Mouse (Mus musculus): ENCODE measurements around the gene Tsnax.

Gene Tsnax

DNA sequence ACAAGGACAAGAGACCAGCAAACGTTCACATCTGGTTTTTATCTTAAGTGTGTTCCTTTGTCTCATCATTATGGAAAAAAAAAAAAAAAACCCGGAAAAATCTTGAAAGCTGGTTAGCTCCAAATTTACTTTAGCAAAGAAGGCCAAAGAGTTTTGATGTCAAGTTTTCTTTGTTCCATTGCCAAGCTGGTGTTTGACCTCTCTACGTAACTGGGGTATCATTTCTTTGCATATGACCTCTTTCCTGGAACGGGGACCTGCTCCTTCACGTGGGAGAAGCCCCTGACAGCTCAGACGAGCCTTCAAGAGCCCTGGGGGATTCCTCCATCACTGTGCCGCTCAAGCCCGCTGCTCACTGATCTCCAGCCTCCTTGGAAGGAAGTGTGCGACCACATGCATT is 31.1 kb downstream of the Tsnax start:
- DNase-seq: no peak

GRCm38 (mm10) chr8:125045760-125046159 is 33.0 kb downstream of the Tsnax start:
- DNase-seq: no peak

DNA sequence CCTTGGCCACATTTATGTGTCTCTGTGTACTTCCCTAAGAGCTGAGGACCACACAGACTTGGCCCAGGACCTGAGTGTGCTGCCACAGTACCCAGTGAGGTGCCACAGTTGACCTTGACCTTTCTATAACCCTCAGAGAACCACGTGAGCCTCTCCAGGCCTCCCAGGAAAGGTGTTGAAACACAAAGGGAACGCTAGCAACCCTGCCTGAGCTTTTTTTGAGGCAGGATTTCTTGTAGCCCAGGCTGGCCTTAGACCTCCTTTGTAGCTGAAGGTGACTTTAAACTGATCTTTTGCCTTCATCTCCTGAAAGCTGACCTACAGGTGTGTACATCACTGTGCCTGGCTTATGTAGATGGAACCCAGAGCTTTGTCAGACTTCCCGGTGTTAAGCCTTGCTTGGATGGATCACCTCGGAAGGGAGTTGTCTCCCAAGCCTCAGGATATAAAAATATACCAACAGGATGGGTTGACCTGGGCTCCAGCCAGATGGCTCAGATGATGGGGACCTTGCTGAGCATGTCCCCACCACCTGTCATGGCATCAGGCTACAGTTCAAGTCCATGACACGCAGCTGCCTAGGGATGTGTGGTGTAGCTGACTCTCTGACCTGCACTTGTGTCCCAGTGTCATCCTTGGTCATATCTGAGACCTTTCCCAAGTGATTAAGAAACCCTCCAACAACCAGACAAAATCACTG is 36.4 kb downstream of the Tsnax start:
- no peak for DNase-seq

- no peak for DNase-seq
These were observed 37.0 kb downstream of the Tsnax start for GRCm38 (mm10) chr8:125049826-125050225.

- DNase-seq: peak; percentile 69 to 71
These were observed 39.2 kb downstream of the Tsnax start for GRCm38 (mm10) chr8:125052026-125052425.

GRCm38 (mm10) chr8:125053505-125054435 is 41.0 kb downstream of the Tsnax start, which contains the start of gene Disc1:
TSS of gene Disc1 (plus strand) at chr8:125054195.
- peak in 1 of 2 experiments; percentile 24 for DNase-seq

DNA sequence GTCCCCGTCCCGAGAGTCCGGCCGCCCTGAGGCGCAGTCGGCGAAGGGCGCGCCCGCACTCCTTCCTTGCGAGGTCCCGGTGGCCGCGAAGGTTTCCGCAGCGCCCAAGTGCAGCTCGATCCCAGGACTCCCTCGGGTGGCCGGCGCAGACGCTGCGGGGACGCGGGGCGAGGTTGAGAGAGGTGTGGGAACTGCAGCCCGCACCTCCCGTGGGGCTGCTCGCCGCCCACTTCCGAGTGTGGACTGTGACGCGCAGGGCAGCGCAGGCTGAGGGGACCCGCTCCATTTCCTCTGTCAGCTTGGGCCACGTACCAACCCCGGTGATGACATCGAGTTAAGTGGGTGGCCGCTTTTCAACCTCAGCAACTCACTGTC is 41.6 kb downstream of the Tsnax start:
- peak; percentile 18 to 22 for DNase-seq

DNA sequence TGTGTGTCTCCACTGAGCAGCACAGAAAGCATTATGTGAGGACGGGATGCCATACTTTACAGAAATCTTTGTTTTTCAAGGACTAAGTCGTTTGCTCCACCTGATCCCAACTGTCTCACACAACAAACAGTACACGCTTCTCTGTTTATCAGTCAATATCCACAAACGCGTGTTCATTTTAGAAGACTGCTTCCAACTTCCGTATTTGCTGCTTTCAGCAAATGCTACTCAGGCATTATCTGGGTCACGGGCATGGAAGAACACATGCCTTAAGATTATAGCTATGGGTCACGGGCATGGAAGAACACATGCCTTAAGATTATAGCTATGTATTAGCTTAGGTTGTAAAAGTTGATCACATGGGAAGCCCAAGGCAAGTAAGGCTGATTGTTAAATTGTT is 48.1 kb downstream of the Tsnax start:
- no peak for DNase-seq

GRCm38 (mm10) chr8:125065596-125065995 is 52.8 kb downstream of the Tsnax start:
- DNase-seq: no peak

- peak; percentile 78 for DNase-seq
These were observed 54.3 kb downstream of the Tsnax start for GRCm38 (mm10) chr8:125066913-125067595.

GRCm38 (mm10) chr8:125067596-125067960 is 54.8 kb downstream of the Tsnax start:
- DNase-seq: peak in 1 of 2 experiments; percentile 54

DNA sequence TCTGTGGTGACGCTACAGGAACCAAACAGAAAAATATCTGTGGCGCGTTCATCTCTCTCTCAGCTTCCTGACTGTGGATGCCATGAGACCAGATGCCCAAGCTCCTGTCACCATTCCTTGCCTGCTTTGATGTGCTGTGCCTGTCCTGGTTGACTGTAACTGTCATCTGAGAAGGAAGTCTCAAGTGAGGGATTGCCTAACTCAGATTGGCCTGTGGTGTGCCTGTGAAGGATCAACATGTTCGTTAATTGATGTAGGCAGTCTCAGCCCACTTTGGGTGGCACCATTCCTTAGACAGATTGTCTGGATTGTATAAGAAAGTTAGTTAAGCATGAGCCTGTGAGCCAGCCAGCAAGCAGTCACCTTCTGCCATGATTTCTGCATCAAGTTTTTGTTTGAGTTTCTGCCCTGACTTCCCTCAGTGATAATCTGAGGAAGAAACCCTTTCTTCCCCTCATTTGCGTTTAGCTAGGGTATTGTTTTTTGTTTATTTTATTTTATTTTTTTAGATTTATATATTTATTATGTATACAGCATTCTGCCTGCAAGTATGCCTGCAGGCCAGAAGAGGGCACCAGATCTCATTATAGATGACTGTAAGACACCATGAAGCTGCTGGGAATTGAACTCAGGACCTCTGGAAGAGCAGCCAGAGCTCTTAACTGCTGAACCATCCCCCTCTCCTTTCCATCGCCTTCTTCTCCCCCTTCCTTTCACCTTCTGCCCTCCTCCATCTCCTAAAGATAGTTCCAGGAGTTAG is 55.5 kb downstream of the Tsnax start:
- no peak for DNase-seq

DNA sequence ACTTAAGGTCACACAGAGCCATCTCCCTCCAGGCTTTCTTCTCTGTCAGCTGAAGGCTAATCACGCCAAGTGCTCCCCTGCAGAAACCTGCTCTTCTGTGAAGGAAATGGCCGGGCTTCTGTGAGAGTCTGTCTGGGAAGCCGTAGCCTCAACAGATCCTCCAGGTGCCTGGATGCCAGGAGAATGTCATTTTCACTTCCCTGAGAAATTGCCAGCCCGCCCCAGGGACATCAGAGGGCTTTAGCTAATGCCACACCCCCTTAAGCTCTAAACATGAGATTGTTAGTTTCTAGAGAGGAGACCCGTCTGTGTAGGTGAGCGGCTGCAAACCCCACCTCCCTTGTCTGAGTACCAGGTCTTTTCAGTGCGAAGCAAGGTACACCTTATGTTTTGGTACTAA is 56.5 kb downstream of the Tsnax start:
- DNase-seq: no peak

DNA sequence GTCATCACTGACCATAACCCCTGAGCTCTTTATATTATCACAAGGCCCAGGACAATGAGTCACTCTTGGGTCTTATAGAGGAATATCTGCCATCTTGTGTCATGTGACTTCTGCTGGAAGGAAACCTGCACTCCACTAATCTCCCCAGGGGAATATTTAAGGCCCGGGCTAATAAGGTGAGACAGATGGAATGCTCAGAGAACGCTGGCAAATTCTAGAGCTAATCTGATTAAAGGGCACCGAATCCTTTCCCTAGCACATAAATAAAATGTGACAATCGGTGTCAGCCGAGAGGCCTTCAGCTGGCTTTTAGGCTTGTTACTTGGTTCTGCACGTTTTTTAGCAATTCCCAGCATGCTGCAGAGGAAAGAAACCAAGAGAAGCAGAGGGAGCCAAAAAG is 56.9 kb downstream of the Tsnax start:
- no peak for DNase-seq

- DNase-seq: no peak
These were observed 61.3 kb downstream of the Tsnax start for GRCm38 (mm10) chr8:125074141-125074540.

DNA sequence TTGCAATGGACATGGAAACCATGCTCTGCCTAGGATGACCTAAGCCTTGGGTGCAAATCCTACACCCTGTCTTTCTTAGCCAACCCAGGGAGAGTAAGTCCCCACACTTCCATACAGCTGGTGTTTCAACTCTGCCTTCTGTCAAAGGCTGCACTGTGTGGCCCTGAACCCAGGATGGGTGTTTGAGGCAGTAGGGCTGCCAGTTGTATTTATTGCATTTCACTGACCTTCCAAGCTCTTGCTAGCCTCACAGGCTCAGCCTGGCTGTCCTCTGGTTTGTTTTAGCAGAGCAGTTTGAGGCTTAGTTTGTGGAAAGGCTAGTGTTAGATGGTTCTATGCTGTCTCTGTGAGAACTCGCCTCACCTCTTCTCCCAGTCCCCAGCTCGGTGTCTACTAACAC is 61.8 kb downstream of the Tsnax start:
- DNase-seq: no peak

DNA sequence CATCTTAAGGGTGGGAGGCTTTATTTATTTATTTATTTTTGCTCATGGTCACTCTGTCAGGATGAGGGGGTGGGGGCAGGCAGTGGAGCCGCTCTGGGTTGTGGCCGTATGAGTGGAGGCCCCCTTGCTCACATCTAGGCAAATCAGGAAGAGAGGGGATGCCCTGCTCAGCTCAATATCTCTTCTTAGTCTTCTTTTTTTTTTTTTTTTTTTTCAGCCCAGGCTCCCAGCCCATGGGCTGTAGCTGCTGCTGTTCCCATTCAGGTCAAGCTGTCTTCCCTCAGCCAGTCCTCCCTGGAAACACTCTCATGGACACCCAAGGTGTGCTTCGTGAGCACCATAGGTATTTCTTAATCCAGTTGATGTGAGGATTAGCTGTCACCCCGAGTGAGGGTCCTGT is 62.6 kb downstream of the Tsnax start:
- no peak for DNase-seq

DNA sequence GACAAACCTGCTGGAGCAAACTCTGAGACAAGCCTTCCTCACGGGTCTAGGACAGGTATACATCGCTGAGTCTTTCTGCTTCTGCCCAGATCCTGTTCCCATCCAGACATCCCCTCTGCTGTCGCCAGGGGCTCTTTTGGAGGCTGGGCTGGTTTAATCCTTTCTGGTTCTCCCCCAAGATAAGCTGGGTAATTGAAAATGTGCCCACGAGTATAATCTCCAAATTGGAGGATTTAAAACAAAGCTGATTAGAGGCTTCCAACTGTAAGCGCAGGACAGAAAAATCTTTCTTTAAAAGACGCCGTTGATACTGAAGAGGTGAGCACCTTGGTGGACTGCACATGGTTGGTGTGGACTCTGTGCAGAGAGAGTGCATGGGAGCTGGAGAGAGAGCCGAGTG is 64.5 kb downstream of the Tsnax start:
- DNase-seq: no peak

- DNase-seq: no peak
These were observed 66.1 kb downstream of the Tsnax start for GRCm38 (mm10) chr8:125078771-125079384.

GRCm38 (mm10) chr8:125080388-125081344 is 67.9 kb downstream of the Tsnax start:
- no peak for DNase-seq

GRCm38 (mm10) chr8:125083746-125084145 is 70.9 kb downstream of the Tsnax start:
- no peak for DNase-seq

All from thymus, postnatal 36 days (tissue).